Mouse (Mus musculus) CD4-positive, CD25-positive, alpha-beta regulatory T cell (primary cell): ENCODE data around the gene Foxo4. TPM values are rescaled to one million over a fixed set of nuclear protein-coding genes. Genes with fewer than 3 reads are reported as not detected.

Experiments used
- polyA plus RNA-seq: library from polyadenylated mRNA; unstranded; fragments of 100-300 nt; shearing (Covaris generic); gene quantifications from one replicate; pipeline ENCODE4 v1.2.1, GENCODE M21; 2017

Gene Foxo4
- polyA plus RNA-seq = 2.4 TPM

GRCm38 (mm10) chrX:101253952-101254729 is at the start of gene Foxo4:
TSS of gene Foxo4 (plus strand) at chrX:101254528.

DNA sequence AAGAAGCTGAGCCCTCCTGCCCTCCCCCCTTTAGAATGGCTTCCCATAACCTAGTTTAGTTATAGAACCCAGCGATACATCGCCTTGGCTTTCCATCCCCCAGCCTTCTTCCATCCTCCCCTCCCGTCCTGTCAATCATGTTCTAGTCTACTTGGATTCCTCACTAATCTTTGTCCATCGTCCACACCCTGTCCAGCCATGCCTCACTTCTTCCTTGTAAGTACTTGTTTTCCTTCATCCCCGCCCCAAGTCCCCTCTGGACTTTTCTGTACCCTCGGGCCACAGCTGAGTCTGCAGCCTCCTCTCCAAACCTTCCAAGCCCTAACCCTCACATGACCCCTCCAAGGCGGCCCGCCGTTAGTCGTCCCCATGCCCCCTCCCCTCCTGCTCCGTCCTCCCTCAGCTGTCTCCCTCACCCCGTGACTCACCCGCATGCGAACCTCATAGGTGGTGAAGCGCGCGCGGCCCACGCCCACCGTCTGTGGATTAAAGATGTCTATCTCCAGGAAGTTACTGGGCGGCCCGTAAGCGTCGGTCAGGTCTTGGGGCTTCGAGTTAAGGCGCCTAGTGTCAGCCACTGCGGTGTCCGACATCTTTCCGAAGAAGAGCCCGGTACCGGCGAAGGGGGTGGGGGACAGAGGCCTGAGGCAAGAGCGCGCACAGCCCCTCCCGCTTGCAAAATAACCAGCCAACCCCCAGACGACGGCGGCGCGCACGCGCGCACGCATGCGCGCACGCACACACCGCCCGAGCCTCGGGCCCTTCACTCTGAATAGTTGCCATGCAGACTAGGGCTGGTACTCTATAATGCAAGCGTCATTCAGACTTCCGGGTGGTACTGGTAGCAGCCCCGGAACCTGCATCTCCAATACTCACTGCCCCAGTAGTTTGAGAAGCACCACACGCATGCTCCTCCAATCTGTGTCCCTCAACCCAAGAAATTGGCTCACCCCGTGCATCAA is 32.2 kb upstream of the Foxo4 start, which contains the start of gene Snx12:
Gene Snx12 (minus strand): TSS at position 730 of the 962 bp plus-strand sequence.

GRCm38 (mm10) chrX:101263892-101264291 is 9.6 kb downstream of the Foxo4 start, which contains the start of gene Gm614:
TSS of gene Gm614 (minus strand) at chrX:101263992.

DNA sequence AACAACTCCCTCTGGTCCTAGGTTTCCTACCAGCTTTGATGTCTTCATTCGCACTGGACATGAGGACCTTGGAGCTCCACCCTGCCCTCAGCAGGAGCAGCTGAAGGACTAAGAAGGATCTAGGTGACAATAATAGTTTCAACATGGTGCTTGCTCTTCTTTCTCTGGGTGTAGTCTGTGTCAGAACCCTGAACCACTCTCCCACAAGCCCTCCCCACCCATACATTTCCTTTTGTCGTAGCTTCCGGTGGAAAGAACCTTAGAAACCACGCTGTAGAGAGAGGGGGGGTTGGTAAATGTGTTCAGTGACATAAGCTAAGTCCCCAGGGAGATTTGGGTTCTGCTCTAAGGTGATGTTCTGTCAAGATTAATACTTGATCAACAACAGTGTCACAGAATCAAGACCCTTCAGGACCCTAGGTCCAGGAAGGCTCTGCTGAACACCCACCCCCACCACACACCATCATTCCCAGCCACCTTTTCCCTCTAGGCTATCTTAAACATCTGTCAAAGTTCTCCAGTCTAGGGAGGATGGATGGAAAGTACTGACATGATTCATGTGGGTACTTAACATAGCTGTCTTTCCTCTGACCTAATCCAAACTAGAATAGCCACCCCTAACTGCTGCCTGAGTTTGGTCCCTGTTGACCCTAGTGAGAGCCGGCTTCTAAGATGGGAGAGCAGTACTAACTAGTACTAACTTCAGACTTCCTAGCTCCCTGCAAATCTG is 13.9 kb downstream of the Foxo4 start, which contains the start of gene Il2rg:
Gene Il2rg (minus strand): TSS at position 231 of the 730 bp plus-strand sequence.

GRCm38 (mm10) chrX:101268755-101269124 is 14.4 kb downstream of the Foxo4 start, which contains the start of gene Gm20489:
TSS of gene Gm20489 (minus strand) at chrX:101269023.

GRCm38 (mm10) chrX:101273875-101274738 is 19.8 kb downstream of the Foxo4 start, which contains the start of gene Med12:
TSS of gene Med12 (plus strand) at chrX:101274030.

GRCm38 (mm10) chrX:101299055-101299454 is 44.7 kb downstream of the Foxo4 start, which contains the start of gene Nlgn3:
TSS of gene Nlgn3 (plus strand) at chrX:101299168.

Other genes starting within 250 kb of the Foxo4 start
- gene Tex11, start 194.9 kb upstream of the Foxo4 start, polyA plus RNA-seq = 0.20 TPM
- 0.39 TPM for gene Slc7a3, start 168.5 kb upstream of the Foxo4 start, polyA plus RNA-seq
- gene Snx12, start 32.0 kb upstream of the Foxo4 start, polyA plus RNA-seq = 54.8 TPM
- 5.1 TPM for gene Gm614, start 9.5 kb downstream of the Foxo4 start, polyA plus RNA-seq
- 1,467 TPM for gene Il2rg, start 13.7 kb downstream of the Foxo4 start, polyA plus RNA-seq
- gene Gm20489, start 14.5 kb downstream of the Foxo4 start, polyA plus RNA-seq = 0.55 TPM
- gene Med12, start 19.5 kb downstream of the Foxo4 start, polyA plus RNA-seq = 78.0 TPM
- gene Nlgn3, start 44.6 kb downstream of the Foxo4 start, polyA plus RNA-seq = 0.10 TPM
- gene Gjb1, start 121.8 kb downstream of the Foxo4 start, polyA plus RNA-seq = not detected
- 18.4 TPM for gene Zmym3, start 166.3 kb downstream of the Foxo4 start, polyA plus RNA-seq
- gene Nono, start 174.8 kb downstream of the Foxo4 start, polyA plus RNA-seq = 292 TPM
- gene Itgb1bp2, start 194.6 kb downstream of the Foxo4 start, polyA plus RNA-seq = 0.72 TPM